Mouse (Mus musculus): ENCODE data around the gene Zfp607b. TPM values are rescaled to one million over a fixed set of nuclear protein-coding genes. Genes with fewer than 3 reads are reported as not detected.

Zfp607b gene
- polyA plus RNA-seq, 1 experiment from 2014 or later = 5.4 TPM

DNA sequence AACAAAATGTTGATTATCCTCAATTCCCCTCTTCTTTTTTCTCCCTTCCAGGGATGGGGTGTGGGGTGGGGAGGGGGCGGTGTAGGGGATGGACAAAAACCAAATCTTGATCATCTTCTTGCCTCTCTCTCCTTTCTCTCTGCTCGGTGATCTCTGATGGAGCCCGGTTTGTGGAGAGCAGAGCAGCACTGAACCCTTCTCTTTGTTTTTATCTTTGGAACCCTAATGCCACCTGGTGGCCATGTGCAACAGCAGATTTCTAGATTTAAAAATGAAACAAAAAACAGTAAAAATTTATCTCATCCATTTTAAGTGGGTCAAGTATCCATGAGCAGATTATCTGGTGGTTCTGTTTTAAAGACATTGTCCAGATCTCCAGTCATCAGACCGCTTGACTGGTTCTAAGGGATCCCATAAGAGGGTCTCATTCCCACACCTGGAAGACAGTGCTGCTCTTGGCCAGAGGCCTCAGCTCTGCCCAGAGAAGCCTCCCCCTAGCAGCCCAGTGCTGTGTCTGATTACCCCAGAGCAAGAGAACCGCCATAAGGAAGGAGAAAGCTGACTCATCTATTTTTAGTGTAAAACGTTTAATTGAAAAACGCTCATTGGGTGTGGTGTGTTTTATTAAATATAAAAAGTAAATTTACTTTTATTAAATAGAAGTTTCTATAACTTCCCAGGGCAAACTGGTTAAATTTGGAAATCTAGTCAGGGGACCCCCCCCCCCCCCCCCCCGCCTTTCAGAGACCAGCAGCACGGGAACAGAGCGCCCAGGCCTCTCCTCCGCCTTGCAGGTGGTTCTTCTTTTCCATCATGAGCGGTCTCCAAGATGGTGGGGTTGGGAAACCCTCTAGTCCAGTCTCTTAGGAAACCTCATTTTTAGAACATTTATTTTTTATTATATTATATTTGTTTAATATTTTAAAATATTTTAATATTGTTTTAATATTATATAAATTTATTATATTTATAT is 36.7 kb downstream of the Zfp607b start:
- peak; percentile 71 for ATAC-seq (ENCODE audit: low FRiP score, low TSS enrichment)
- Histone ChIP-seq H3K9ac (replicated peaks; ENCODE audit: low read length) (0 out of 2 replicates have a peak overlapping the region, but pooled peaks have one; percentile 12), H3K27ac (ENCODE audit: low read length) (no peak overlapping the region), H3K36me3 (ENCODE audit: insufficient read depth, low read length) (no peaks in the 10 kb centered on the region), H3K4me1 (ENCODE audit: insufficient read depth, low read length) (no peaks in the 10 kb centered on the region), H3K4me3 (ENCODE audit: low read length) (no peak overlapping the region), H3K27me3 (ENCODE audit: insufficient read depth, low read length) (no peaks in the 10 kb centered on the region), H3K4me2 (replicated peaks; ENCODE audit: low read depth, low read length) (no peak overlapping the region), H3K9me3 (ENCODE audit: low read length) (no peaks in the 10 kb centered on the region)
- WGBS = 47% methylated on average over 11 of the region's 12 CpGs

GRCm38 (mm10) chr7:27727471-27727870 is 38.3 kb downstream of the Zfp607b start:
- Histone ChIP-seq H3K36me3 (ENCODE audit: insufficient read depth, low read length) (no peaks in the 10 kb centered on the region), H3K9ac (replicated peaks; ENCODE audit: low read length) (no peak overlapping the region), H3K27ac (ENCODE audit: low read length) (no peak overlapping the region), H3K4me1 (ENCODE audit: insufficient read depth, low read length) (peaks cover 6% of the 10 kb centered on the region), H3K27me3 (ENCODE audit: insufficient read depth, low read length) (no peaks in the 10 kb centered on the region), H3K4me3 (ENCODE audit: low read length) (no peak overlapping the region), H3K4me2 (replicated peaks; ENCODE audit: low read depth, low read length) (no peak overlapping the region), H3K9me3 (ENCODE audit: low read length) (no peaks in the 10 kb centered on the region)
- ATAC-seq (ENCODE audit: low FRiP score, low TSS enrichment) = no peak
- WGBS = 55% methylated on average over 2 of the region's 2 CpGs

DNA sequence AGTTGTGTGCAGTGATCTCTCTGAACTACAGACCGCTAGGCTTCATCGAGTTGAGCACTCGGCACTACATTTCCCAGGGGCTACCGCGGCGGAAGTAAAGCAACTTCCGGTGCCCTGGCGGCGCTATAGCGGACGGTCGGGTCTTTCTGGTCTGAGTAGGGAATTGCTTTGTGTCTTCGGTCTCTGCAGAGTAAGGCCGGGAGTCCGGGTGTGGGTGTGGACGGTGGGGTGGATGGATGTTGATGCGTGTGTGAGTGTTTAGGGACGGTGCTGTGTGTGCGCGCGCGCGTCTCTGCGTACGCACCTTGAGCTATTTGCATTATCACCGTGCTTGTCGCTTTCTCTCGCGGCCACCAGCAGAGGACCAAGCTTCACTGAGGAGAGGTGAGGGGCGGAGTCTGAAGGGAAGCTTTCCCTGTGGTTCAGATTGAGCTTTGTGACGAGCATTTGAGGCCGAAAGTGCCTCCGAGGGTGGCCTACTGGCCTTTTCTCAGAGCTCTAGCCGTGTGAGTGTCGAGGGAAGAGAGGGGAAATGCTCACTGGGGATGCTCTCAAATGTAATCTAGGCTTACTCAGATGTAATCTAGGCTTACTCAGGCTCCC is 42.2 kb downstream of the Zfp607b start, which contains the start of gene Zfp60:
Gene Zfp60, plus strand, starts transcription at position 109 of the 603 bp plus-strand sequence.
- Histone ChIP-seq H3K9me3 (ENCODE audit: low read length) (no peaks in the 10 kb centered on the region), H3K27ac (ENCODE audit: low read length) (peak within 1 kb of the TSS; percentile 96), H3K4me3 (ENCODE audit: low read length) (peak within 1 kb of the TSS; percentile 76), H3K36me3 (ENCODE audit: insufficient read depth, low read length) (no peaks in the 10 kb centered on the region), H3K4me2 (replicated peaks; ENCODE audit: low read depth, low read length) (peak within 1 kb of the TSS; percentile 80), H3K9ac (replicated peaks; ENCODE audit: low read length) (peak within 1 kb of the TSS; percentile 94), H3K4me1 (ENCODE audit: insufficient read depth, low read length) (peaks cover 8% of the 10 kb centered on the region), H3K27me3 (ENCODE audit: insufficient read depth, low read length) (no peaks in the 10 kb centered on the region)
- WGBS = under 1% methylated on average over 35 of the region's 35 CpGs
- peak; percentile 96 for ATAC-seq (ENCODE audit: low FRiP score, low TSS enrichment)

DNA sequence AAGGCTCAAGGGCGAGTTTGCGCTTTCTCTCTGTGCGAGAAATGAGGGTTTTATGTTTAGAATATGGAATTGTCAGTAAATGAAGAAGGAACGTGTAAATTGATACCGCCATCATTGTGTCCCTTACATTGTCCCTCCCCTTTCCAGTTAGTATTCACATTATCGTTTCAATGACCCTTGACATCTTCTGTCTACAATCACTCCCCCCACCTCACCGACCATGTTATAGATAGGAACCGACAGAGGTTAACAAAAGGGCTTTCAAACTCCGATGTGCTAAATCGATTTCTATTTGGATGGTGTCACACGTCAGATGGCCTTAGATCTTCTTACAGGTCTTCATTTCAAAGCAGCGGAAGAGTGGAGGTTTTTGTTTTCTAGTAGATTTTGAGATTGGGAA is 42.8 kb downstream of the Zfp607b start:
- Histone ChIP-seq H3K27me3 (ENCODE audit: insufficient read depth, low read length) (no peaks in the 10 kb centered on the region), H3K4me1 (ENCODE audit: insufficient read depth, low read length) (peaks cover 8% of the 10 kb centered on the region), H3K9ac (replicated peaks; ENCODE audit: low read length) (peak overlapping the region; percentile 94), H3K27ac (ENCODE audit: low read length) (peak overlapping the region; percentile 96), H3K4me3 (ENCODE audit: low read length) (peak overlapping the region; percentile 76), H3K36me3 (ENCODE audit: insufficient read depth, low read length) (no peaks in the 10 kb centered on the region), H3K9me3 (ENCODE audit: low read length) (no peaks in the 10 kb centered on the region), H3K4me2 (replicated peaks; ENCODE audit: low read depth, low read length) (peak overlapping the region; percentile 80)
- WGBS = 7% methylated on average over 12 of the region's 12 CpGs
- ATAC-seq (ENCODE audit: low FRiP score, low TSS enrichment) = no peak

- Histone ChIP-seq H3K9ac (replicated peaks; ENCODE audit: low read length) (0 out of 2 replicates have a peak overlapping the region, but pooled peaks have one; percentile 17), H3K27me3 (ENCODE audit: insufficient read depth, low read length) (no peaks in the 10 kb centered on the region), H3K27ac (ENCODE audit: low read length) (no peak overlapping the region), H3K4me2 (replicated peaks; ENCODE audit: low read depth, low read length) (peak overlapping the region; percentile 80), H3K4me1 (ENCODE audit: insufficient read depth, low read length) (peaks cover 8% of the 10 kb centered on the region), H3K4me3 (ENCODE audit: low read length) (peak overlapping the region; percentile 76), H3K9me3 (ENCODE audit: low read length) (no peaks in the 10 kb centered on the region), H3K36me3 (ENCODE audit: insufficient read depth, low read length) (no peaks in the 10 kb centered on the region)
- ATAC-seq (ENCODE audit: low FRiP score, low TSS enrichment) = no peak
- 87% methylated on average over 6 of the region's 6 CpGs for WGBS
These were observed 43.4 kb downstream of the Zfp607b start for GRCm38 (mm10) chr7:27732508-27732907.

GRCm38 (mm10) chr7:27735457-27735856 is 46.3 kb downstream of the Zfp607b start:
- WGBS = 88% methylated on average over 5 of the region's 5 CpGs
- no peak overlapping the region for H3K9ac ChIP-seq (replicated peaks; ENCODE audit: low read length)
- H3K4me1 ChIP-seq (ENCODE audit: insufficient read depth, low read length) = peaks cover 8% of the 10 kb centered on the region
- H3K4me2 ChIP-seq (replicated peaks; ENCODE audit: low read depth, low read length) = no peak overlapping the region
- no peak for ATAC-seq (ENCODE audit: low FRiP score, low TSS enrichment)
- H3K27ac ChIP-seq (ENCODE audit: low read length) = no peak overlapping the region
- no peaks in the 10 kb centered on the region for H3K27me3 ChIP-seq (ENCODE audit: insufficient read depth, low read length)
- peaks cover 21% of the 10 kb centered on the region for H3K36me3 ChIP-seq (ENCODE audit: insufficient read depth, low read length)
- H3K4me3 ChIP-seq (ENCODE audit: low read length) = no peak overlapping the region
- H3K9me3 ChIP-seq (ENCODE audit: low read length) = no peaks in the 10 kb centered on the region

Other genes starting within 250 kb of the Zfp607b start
- 0.31 and 0.40 TPM in 2 replicates for gene Sptbn4, start 241.7 kb upstream of the Zfp607b start, polyA plus RNA-seq (2015; fragmentation: Nextera tagmentation; extraction: Ambion mirVana)
- 50.8 and 54.6 TPM in 2 replicates for gene Blvrb, start 241.4 kb upstream of the Zfp607b start, polyA plus RNA-seq (2015; fragmentation: Nextera tagmentation; extraction: Ambion mirVana)
- 27.5 and 32.5 TPM in 2 replicates for gene Sertad3, start 215.6 kb upstream of the Zfp607b start, polyA plus RNA-seq (2015; fragmentation: Nextera tagmentation; extraction: Ambion mirVana)
- gene Sertad1, start 202.4 kb upstream of the Zfp607b start, polyA plus RNA-seq (2015; fragmentation: Nextera tagmentation; extraction: Ambion mirVana) = 42.3 and 45.8 TPM in 2 replicates
- gene Prx, start 190.0 kb upstream of the Zfp607b start, polyA plus RNA-seq (2015; fragmentation: Nextera tagmentation; extraction: Ambion mirVana) = 4.9 and 5.1 TPM in 2 replicates
- 0.70 and 0.73 TPM in 2 replicates for gene Hipk4, start 166.1 kb upstream of the Zfp607b start, polyA plus RNA-seq (2015; fragmentation: Nextera tagmentation; extraction: Ambion mirVana)
- 121 and 122 TPM in 2 replicates for gene Pld3, start 136.1 kb upstream of the Zfp607b start, polyA plus RNA-seq (2015; fragmentation: Nextera tagmentation; extraction: Ambion mirVana)
- gene 2310022A10Rik, start 136.1 kb upstream of the Zfp607b start, polyA plus RNA-seq (2015; fragmentation: Nextera tagmentation; extraction: Ambion mirVana) = 25.1 and 30.4 TPM in 2 replicates
- 110 and 112 TPM in 2 replicates for gene Akt2, start 97.8 kb upstream of the Zfp607b start, polyA plus RNA-seq (2015; fragmentation: Nextera tagmentation; extraction: Ambion mirVana)
- gene Ttc9b, start 35.4 kb upstream of the Zfp607b start, polyA plus RNA-seq (2015; fragmentation: Nextera tagmentation; extraction: Ambion mirVana) = 0.11 and 0.41 TPM in 2 replicates
- 4.6 and 7.1 TPM in 2 replicates for gene Map3k10, start 14.7 kb upstream of the Zfp607b start, polyA plus RNA-seq (2015; fragmentation: Nextera tagmentation; extraction: Ambion mirVana)
- gene Zfp60, start 42.0 kb downstream of the Zfp607b start, polyA plus RNA-seq (2015; fragmentation: Nextera tagmentation; extraction: Ambion mirVana) = 36.8 and 45.6 TPM in 2 replicates
- 1.8 and 2.5 TPM in 2 replicates for gene Zfp626, start 117.9 kb downstream of the Zfp607b start, polyA plus RNA-seq (2015; fragmentation: Nextera tagmentation; extraction: Ambion mirVana)
- gene Zfp59, start 149.3 kb downstream of the Zfp607b start, polyA plus RNA-seq (2015; fragmentation: Nextera tagmentation; extraction: Ambion mirVana) = 9.1 and 9.6 TPM in 2 replicates
- 3.9 and 4.7 TPM in 2 replicates for gene Zfp607a, start 168.2 kb downstream of the Zfp607b start, polyA plus RNA-seq (2015; fragmentation: Nextera tagmentation; extraction: Ambion mirVana)
- gene Zfp974, start 240.1 kb downstream of the Zfp607b start, polyA plus RNA-seq (2015; fragmentation: Nextera tagmentation; extraction: Ambion mirVana) = 10.6 and 11.9 TPM in 2 replicates

All from kidney, embryonic 16.5 days (tissue).